Mouse (Mus musculus) limb, embryonic 10.5 days (tissue): ENCODE measurements around the gene Mybpc1. TPM values are rescaled to one million over a fixed set of nuclear protein-coding genes. Genes with fewer than 3 reads are reported as not detected.

Source experiments
- DNase-seq: peaks from one replicate; pipeline ENCODE4 v3.0.0-alpha.2; 2017; ENCODE audit warnings: low spot score
- H3K27ac ChIP-seq: fragments of 300-500 bp; sonication (generic); 2 replicates; pipeline ENCODE4 v1.5.1; 2016; ENCODE audit warnings: mild to moderate bottlenecking
- H3K27me3 ChIP-seq: fragments of 300-500 bp; sonication (generic); 2 replicates; pipeline ENCODE4 v1.6.1; 2016; ENCODE audit warnings: low read depth, mild to moderate bottlenecking; ENCODE audit not compliant: poor library complexity, severe bottlenecking
- H3K36me3 ChIP-seq: fragments of 300-500 bp; sonication (generic); 2 replicates; pipeline ENCODE4 v1.6.1; 2016; ENCODE audit warnings: mild to moderate bottlenecking, moderate library complexity
- H3K4me1 ChIP-seq: fragments of 300-500 bp; sonication (generic); 2 replicates; pipeline ENCODE4 v1.6.1; 2016
- H3K4me3 ChIP-seq: fragments of 300-500 bp; sonication (generic); 2 replicates; pipeline ENCODE4 v1.5.1; 2016; ENCODE audit warnings: mild to moderate bottlenecking, moderate library complexity
- H3K9me3 ChIP-seq: fragments of 300-500 bp; sonication (generic); replicated peaks from 2 replicates; pipeline ENCODE4 v1.6.1; 2016; ENCODE audit warnings: mild to moderate bottlenecking
- WGBS: fragments of 180-500 bp; shearing (Covaris S2); methylation state at CpG from one replicate; pipeline ENCODE4 v1.1.7; 2016; 5-methylcytosine and 5-hydroxymethylcytosine counted together
- polyA plus RNA-seq: library from polyadenylated mRNA; unstranded; fragments of >200 nt; fragmentation: Nextera tagmentation; extraction: Ambion mirVana; gene quantifications from 2 replicates; pipeline ENCODE4 v1.2.1, GENCODE M21; 2016

Gene Mybpc1
- 6.3 and 8.0 TPM in 2 replicates for polyA plus RNA-seq

DNA sequence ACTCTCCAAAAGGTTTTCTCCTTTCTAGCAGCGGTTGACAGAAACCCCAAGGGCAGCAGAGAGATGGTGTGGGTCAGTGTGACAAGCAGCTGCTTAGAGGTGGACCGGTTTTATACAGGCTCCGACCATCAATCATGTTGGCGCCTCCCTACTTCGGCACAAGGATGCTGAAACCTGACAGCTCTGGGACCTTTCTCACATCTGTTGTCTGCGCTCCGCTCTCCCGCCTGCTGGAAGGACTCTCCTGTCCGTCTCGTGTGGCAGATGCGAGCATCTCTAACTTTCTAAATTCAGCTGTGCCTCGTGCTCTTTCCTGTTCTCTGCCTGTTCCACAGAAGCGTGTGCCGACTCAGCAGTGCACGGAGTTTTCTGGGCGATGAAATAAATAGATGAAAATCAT, at the start of gene Mybpc1:
Gene Mybpc1, minus strand, starts transcription at position 210 of the 400 bp plus-strand sequence.
- WGBS, result 23% methylated on average over 16 of the region's 16 CpGs
- Histone ChIP-seq H3K9me3 (no peaks in the 10 kb centered on the region), H3K4me1 (peaks cover 26% of the 10 kb centered on the region), H3K4me3 (peak within 1 kb of the TSS; percentile 26), H3K36me3 (no peaks in the 10 kb centered on the region), H3K27me3 (no peaks in the 10 kb centered on the region), H3K27ac (no peak within 1 kb of the TSS)
- DNase-seq, result peak; percentile 67

DNA sequence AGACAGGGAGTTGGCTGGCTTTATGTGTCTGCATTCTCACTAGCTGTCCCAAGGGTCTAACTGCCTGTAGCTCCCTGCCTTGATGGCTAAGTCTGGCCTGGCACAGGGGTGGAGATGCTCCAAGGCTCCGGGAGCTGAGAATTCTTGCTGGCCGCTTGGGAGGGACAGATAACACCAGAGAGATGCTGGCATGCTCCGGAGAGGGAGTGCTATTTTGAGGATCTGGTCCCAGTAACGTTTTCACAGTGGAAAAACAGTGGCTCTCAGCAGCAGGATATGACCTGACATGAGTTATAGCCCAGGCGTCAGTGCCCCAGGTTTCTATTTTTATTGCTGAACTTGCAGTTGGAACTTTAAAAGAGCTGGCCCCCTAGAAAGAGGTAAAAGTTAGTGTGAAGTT, 40.5 kb upstream of the Mybpc1 start:
- Histone ChIP-seq H3K4me1 (peaks cover 6% of the 10 kb centered on the region), H3K4me3 (no peak overlapping the region), H3K27me3 (no peaks in the 10 kb centered on the region), H3K9me3 (no peaks in the 10 kb centered on the region), H3K27ac (no peak overlapping the region), H3K36me3 (no peaks in the 10 kb centered on the region)
- DNase-seq, result no peak
- WGBS, result 62% methylated on average over 5 of the region's 5 CpGs

DNA sequence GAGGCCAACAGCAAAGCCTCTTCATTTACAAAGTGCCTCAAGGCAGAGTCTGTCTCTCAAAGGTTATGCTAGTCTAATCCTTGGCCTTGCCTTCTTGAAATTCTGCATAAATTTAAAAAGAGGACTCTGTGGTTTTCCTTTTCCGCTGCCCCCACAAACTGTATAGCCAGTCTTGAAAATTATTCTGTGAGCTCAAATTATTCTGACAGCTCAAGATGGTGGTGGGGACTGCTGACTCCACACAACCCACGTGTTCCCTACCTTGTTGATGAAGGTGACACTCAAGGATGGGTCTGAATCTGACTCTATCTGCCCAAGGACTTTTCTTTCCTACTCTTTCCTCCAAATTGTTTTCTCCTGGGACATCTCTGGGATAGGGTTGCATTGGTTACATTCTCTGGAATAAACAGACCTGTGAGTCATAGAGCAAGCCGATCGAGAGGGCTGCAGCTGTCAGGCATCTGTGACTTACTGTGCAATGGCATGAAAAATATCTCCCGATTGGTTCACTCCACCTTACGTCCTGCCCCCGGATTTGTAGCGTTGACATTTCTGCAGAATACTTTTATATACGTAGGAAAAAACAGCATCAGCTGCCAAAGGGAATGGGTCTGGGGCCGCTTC, 26.5 kb upstream of the Mybpc1 start:
- Histone ChIP-seq H3K27me3 (no peaks in the 10 kb centered on the region), H3K27ac (no peak overlapping the region), H3K9me3 (no peaks in the 10 kb centered on the region), H3K36me3 (no peaks in the 10 kb centered on the region), H3K4me3 (no peak overlapping the region), H3K4me1 (peaks cover 10% of the 10 kb centered on the region; the same call in 1 of the 2 replicates)
- DNase-seq, result no peak
- WGBS, result 90% methylated on average over 10 of the region's 10 CpGs

DNA sequence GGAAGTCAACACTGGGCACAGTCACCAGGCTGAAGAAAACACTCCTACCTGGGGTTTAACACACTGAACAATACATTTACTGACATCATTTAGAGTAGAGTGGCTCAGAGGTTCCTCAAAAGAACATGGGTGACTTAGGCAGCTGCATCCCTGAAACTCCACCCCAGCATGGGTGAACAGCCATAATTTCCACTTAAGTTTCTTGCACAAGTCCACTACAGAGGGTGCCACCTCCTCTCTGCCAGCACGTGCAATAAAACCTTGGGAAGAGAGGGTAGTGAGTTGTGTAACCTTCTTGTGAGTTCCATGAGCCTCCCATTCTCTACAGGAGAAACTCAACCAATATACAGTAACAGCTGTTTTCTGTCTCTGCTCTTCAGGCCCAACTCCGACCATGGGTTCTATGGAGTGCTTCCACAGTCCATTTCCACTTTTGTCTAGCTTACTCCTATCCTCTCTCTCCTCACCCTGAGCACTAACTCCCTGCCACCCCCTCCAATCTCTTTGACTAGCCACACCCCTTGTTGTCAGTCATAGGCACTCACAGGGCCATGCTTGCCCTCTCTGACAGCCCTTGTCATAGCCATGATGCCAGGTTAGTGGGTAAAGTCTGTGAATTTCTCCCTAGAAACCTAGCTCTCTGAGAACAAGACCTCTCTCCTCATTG, 25.8 kb upstream of the Mybpc1 start:
- Histone ChIP-seq H3K9me3 (no peaks in the 10 kb centered on the region), H3K36me3 (no peaks in the 10 kb centered on the region), H3K4me3 (no peak overlapping the region), H3K27ac (no peak overlapping the region), H3K4me1 (peaks cover 12% of the 10 kb centered on the region; the same call in 1 of the 2 replicates), H3K27me3 (no peaks in the 10 kb centered on the region)
- WGBS, result 84% methylated on average over 2 of the region's 2 CpGs
- no peak for DNase-seq

DNA sequence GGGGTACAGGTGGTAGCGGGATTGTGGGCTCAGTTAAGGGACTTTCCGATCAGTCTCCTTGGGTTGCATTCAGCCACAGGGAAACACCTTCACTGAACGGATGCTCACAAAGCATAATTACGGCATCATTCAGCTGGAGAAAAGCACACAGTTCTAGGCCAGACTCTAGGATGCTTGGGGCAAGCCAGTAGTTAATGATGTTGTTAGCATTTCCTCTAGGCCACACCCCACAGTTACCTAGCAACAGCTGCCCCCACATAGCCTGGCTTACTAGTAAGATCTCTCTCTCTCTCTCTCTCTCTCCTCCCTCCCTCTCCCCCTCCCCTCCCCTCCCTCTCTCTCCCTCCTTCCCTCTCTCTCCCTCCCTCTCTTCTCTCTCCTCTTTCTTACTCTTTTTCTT, 22.1 kb upstream of the Mybpc1 start:
- Histone ChIP-seq H3K9me3 (no peaks in the 10 kb centered on the region), H3K4me3 (no peak overlapping the region), H3K27me3 (no peaks in the 10 kb centered on the region), H3K4me1 (peaks cover 12% of the 10 kb centered on the region; the same call in 1 of the 2 replicates), H3K36me3 (no peaks in the 10 kb centered on the region), H3K27ac (no peak overlapping the region; the same call in 1 of the 2 replicates)
- WGBS, result 75% methylated on average over 4 of the region's 4 CpGs
- DNase-seq, result peak; percentile 34

DNA sequence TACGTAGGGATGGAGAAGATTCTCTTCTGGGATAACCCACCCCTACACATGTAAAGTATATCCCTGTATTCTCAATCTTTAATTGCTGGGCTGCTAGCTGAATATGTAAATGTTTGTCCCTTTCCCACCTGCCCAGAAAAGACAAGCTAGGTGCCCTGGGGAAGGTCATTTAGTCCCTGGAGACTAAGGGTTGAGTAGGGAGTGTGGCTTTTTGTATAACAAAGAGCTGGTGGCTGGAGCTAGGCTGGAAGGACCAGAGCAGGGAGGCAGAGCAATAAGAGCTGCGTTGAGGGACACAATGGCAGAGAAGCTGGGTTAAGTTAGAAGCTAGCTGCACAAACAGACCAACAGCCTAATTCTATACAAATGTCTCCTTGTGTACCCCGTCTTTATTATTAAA, 21.2 kb upstream of the Mybpc1 start:
- 76% methylated on average over 3 of the region's 3 CpGs for WGBS
- Histone ChIP-seq H3K4me3 (no peak overlapping the region), H3K4me1 (peaks cover 12% of the 10 kb centered on the region; the same call in 1 of the 2 replicates), H3K36me3 (no peaks in the 10 kb centered on the region), H3K27me3 (no peaks in the 10 kb centered on the region), H3K27ac (0 out of 2 replicates have a peak overlapping the region, but pooled peaks have one; percentile 20), H3K9me3 (no peaks in the 10 kb centered on the region)
- DNase-seq, result no peak

DNA sequence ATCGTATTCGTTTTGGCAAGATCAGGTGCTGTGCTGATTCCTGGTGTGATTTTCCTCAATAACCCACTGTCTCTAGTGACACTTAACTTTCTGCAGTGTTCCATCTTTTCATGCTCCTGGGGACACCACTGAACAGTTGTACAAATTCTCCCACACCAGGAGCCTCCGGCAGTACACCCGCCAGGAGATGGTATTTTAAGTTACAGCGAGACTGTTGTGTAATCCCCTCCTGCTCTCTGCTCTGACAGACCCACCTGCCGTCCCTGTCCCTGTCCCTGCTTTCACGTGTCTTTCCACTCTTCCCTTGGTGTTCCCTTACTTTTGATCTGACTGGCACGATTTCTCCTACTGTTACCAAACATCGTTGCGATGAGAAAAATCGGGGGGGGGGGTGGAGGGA, 19.3 kb upstream of the Mybpc1 start:
- H3K9me3 ChIP-seq, result no peaks in the 10 kb centered on the region
- H3K27me3 ChIP-seq, result no peaks in the 10 kb centered on the region
- no peak overlapping the region for H3K27ac ChIP-seq
- WGBS, result 92% methylated on average over 11 of the region's 11 CpGs
- H3K4me1 ChIP-seq, result peaks cover 12% of the 10 kb centered on the region; the same call in 1 of the 2 replicates
- no peaks in the 10 kb centered on the region for H3K36me3 ChIP-seq
- H3K4me3 ChIP-seq, result no peak overlapping the region
- DNase-seq, result no peak

DNA sequence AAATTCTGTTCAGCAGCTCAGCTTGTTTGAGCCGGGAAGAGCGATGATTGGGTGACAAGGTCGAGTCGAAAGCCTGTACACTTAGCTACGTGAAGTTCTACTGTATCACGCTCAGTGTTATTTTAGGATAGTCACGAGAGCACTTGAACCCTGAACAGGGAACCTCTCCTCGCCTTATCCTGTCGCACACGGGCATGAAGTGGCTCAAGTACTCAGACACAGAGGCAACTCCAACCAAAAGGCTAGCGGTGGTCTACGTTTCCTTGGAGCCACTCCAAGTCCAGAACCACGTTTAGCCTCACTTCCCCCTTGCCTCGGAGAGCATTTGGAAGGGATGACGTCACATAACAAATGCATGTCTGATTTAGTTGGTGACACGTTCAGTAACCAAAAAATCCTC, 17.7 kb upstream of the Mybpc1 start:
- H3K4me3 ChIP-seq, result no peak overlapping the region
- H3K27me3 ChIP-seq, result no peaks in the 10 kb centered on the region
- WGBS, result 91% methylated on average over 16 of the region's 16 CpGs
- no peaks in the 10 kb centered on the region for H3K36me3 ChIP-seq
- peaks cover 12% of the 10 kb centered on the region; the same call in 1 of the 2 replicates for H3K4me1 ChIP-seq
- H3K27ac ChIP-seq, result no peak overlapping the region
- no peak for DNase-seq
- no peaks in the 10 kb centered on the region for H3K9me3 ChIP-seq

DNA sequence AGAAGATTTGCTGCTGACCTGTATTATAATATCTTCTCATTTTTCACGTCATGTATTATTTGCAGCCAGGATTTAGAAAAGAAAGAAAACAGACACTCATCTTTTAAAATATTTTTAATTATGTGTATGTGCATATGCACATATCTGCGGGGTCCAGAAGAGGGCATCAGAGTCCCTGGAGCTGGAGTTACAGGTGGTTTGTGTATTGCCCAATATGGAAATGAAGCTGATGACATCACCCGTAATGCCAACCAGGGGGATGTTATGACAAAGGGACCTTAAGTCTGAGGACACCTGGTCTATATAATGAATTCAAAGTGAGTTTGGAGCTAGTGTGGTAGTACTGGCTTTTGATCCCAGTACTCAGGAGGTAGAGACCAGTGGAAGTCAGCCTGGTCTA, 15.9 kb upstream of the Mybpc1 start:
- Histone ChIP-seq H3K9me3 (no peaks in the 10 kb centered on the region), H3K27ac (no peak overlapping the region), H3K36me3 (no peaks in the 10 kb centered on the region), H3K4me3 (no peak overlapping the region), H3K4me1 (no peaks in the 10 kb centered on the region), H3K27me3 (no peaks in the 10 kb centered on the region)
- 87% methylated on average over 3 of the region's 3 CpGs for WGBS
- DNase-seq, result no peak

DNA sequence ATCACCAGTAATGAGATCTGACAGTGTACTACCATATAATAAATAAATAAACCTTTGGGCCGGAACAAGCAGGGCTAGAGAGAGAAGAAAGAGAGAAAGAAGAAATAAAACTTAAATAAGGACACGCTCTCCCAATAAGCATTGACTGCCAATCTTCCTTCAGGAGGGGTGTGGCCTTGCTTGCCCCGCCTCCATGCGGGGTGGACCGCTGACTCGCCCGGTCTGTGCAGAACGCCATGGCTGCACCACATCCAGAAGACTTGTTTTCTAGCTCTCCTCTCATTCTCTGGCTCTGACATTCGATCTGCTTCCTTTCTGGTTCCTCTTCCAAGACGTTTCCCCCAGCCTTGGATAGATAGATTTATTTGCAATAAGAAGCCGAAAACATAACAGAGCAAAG, 8.1 kb upstream of the Mybpc1 start:
- no peaks in the 10 kb centered on the region for H3K9me3 ChIP-seq

DNA sequence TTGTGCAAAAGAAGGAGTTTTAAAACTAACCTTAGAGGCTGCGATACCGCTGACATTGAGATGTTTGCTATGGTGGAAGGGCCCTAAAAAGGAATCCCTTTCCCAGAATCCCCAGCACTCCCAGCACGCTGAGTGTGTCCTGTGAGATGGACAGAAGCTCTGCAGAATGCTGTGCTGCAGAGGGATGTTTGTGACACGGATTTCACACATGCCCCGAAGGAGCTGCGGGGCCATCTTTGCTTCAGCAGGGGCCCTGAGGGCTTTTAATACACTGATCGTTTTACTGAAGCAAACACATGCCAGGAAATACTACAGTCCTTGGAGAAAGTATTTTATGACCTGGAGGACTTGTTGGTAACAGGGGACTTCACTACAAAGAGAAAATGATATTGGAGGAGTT, 1.7 kb upstream of the Mybpc1 start:
- Histone ChIP-seq H3K36me3 (no peaks in the 10 kb centered on the region), H3K4me1 (peaks cover 26% of the 10 kb centered on the region), H3K27me3 (no peaks in the 10 kb centered on the region), H3K4me3 (no peak overlapping the region), H3K27ac (no peak overlapping the region), H3K9me3 (no peaks in the 10 kb centered on the region)
- no peak for DNase-seq
- WGBS, result 78% methylated on average over 7 of the region's 7 CpGs

More for the DNA sequence above, 8.1 kb upstream of the Mybpc1 start:
- no peak for DNase-seq
- H3K27ac ChIP-seq, result no peak overlapping the region
- H3K36me3 ChIP-seq, result no peaks in the 10 kb centered on the region
- H3K4me3 ChIP-seq, result no peak overlapping the region
- H3K27me3 ChIP-seq, result no peaks in the 10 kb centered on the region
- 88% methylated on average over 11 of the region's 11 CpGs for WGBS
- H3K4me1 ChIP-seq, result no peaks in the 10 kb centered on the region

DNA sequence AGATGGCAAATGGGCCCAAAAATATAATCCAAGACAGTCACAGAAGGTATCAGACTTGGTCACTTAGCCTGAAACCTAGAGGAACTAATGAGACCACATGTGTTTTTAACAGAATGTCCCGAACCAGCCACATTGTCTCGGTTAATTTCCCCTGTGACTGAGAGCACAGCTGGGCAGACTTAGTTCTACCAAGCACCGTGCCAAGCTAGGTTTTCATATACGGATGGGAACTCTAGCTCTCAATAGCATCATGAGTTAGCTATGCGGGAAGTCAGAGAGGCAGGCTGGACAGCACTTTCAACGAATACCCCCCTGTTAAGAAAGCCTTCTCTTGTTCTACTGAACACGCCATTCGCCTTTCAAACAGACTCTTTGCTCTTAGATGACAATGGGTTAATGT, 1.1 kb upstream of the Mybpc1 start:
- 75% methylated on average over 8 of the region's 8 CpGs for WGBS
- Histone ChIP-seq H3K36me3 (no peaks in the 10 kb centered on the region), H3K4me3 (no peak overlapping the region), H3K4me1 (peaks cover 26% of the 10 kb centered on the region), H3K27ac (no peak overlapping the region), H3K27me3 (no peaks in the 10 kb centered on the region), H3K9me3 (no peaks in the 10 kb centered on the region)
- no peak for DNase-seq

DNA sequence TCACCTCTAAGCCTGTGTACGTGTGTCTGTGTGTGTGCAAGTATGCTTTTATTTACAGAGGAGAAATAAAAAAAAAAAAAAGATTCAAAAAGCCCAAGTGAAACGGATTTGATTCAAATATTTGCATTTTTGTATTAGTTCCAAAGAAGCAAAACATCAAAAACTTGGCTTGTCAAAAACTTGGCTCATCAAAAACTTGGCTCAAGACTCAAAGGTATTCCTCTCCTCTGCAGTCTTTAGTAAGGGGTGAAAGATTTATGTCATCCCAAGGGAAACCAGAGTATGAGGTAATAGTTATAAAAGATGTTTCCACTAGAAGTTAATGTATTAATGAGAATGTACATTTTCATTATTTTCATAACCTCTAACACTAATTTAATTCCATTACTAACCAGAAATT, 1.2 kb downstream of the Mybpc1 start:
- Histone ChIP-seq H3K9me3 (no peaks in the 10 kb centered on the region), H3K36me3 (no peaks in the 10 kb centered on the region), H3K4me3 (no peak overlapping the region), H3K27ac (no peak overlapping the region), H3K27me3 (no peaks in the 10 kb centered on the region), H3K4me1 (peaks cover 26% of the 10 kb centered on the region)
- 69% methylated on average over 2 of the region's 2 CpGs for WGBS
- no peak for DNase-seq
